Mouse (Mus musculus) G1E (cell line): ENCODE results near the gene Micu2. TPM values are rescaled to one million over a fixed set of nuclear protein-coding genes. Genes with fewer than 3 reads are reported as not detected.

Experiments
- ATAC-seq: 2 replicates; pipeline ENCODE4 v1.8.0; 2016; ENCODE audit warnings: mild to moderate bottlenecking; ENCODE audit not compliant: insufficient number of reproducible peaks, poor library complexity, low FRiP score, severe bottlenecking; ENCODE audit errors: extremely low read depth
- DNase-seq: peaks from one replicate; pipeline ENCODE4 v3.0.0; 2012; ENCODE audit warnings: low spot score
- H3K27me3 ChIP-seq: 2 replicates; pipeline ENCODE4 v1.6.1; 2012; ENCODE audit warnings: mild to moderate bottlenecking, low read length, inconsistent platforms; ENCODE audit not compliant: insufficient read depth
- H3K36me3 ChIP-seq: replicated peaks from 2 replicates; pipeline ENCODE3; 2012; ENCODE audit warnings: mild to moderate bottlenecking, inconsistent platforms
- H3K4me1 ChIP-seq: 2 replicates; pipeline ENCODE4 v1.6.1; 2012; ENCODE audit warnings: low read depth, low read length, inconsistent platforms, mixed read lengths; ENCODE audit not compliant: insufficient read depth
- H3K4me3 ChIP-seq: 2 replicates; pipeline ENCODE4 v1.5.1; 2012; ENCODE audit warnings: low read depth, mild to moderate bottlenecking, inconsistent platforms, low read length, moderate library complexity, mixed read lengths
- H3K9me3 ChIP-seq: replicated peaks from 2 replicates; pipeline ENCODE4 v1.6.1; 2012; ENCODE audit warnings: inconsistent platforms
- CTCF ChIP-seq: IDR thresholded peaks from 2 replicates; pipeline ENCODE4 v1.5.1; 2012; ENCODE audit warnings: low read depth, low read length, inconsistent platforms, mixed read lengths
- GATA1 ChIP-seq: IDR thresholded peaks from 2 replicates; pipeline ENCODE4 v1.6.1; 2012; ENCODE audit warnings: borderline replicate concordance, low read length, inconsistent platforms, mixed read lengths
- GATA2 ChIP-seq: IDR thresholded peaks from 2 replicates; pipeline ENCODE4 v1.6.1; 2012; ENCODE audit warnings: low read depth, low read length, inconsistent platforms, borderline replicate concordance
- POLR2AphosphoS5 ChIP-seq: IDR thresholded peaks from 2 replicates; pipeline ENCODE4 v1.6.1; 2012; ENCODE audit warnings: low read depth, low read length, inconsistent platforms; ENCODE audit not compliant: insufficient replicate concordance
- TAL1 ChIP-seq: conservative IDR thresholded peaks from 2 replicates; pipeline ENCODE4 v1.6.1; 2012; ENCODE audit warnings: low read depth, low read length, inconsistent platforms, mixed read lengths
- polyA plus RNA-seq: library from polyadenylated mRNA; stranded (reverse); fragments of >175 nt; gene quantifications from 2 replicates; pipeline ENCODE4 v1.2.3, GENCODE M21; 2012
- total RNA-seq, 2 experiments: library from RNA; stranded (forward) in 1 of 2; stranded (reverse) in 1 of 2; fragments of 200-1000 nt in 1 of 2; fragments of >200 nt in 1 of 2; fragmentation: Nextera tagmentation in 1 of 2; gene quantifications; 2 replicates each; pipeline ENCODE4 v1.2.3; 2014 to 2017

The Micu2 gene
- total and polyA plus RNA-seq, 3 experiments: 23.0 to 46.9 (median 28.4) TPM

GRCm38 (mm10) chr14:57881793-57882192, 117.3 kb downstream of the Micu2 start:
- H3K36me3 ChIP-seq: peaks cover 18% of the 10 kb centered on the region
- ATAC-seq: no peak
- H3K9me3 ChIP-seq: no peaks in the 10 kb centered on the region
- no peak for DNase-seq
- H3K4me1 ChIP-seq: no peaks in the 10 kb centered on the region; the same call in 1 of the 2 replicates
- no peak overlapping the region for H3K4me3 ChIP-seq
- no peaks in the 10 kb centered on the region for H3K27me3 ChIP-seq
- no peak for TF ChIP-seq TAL1
- TF ChIP-seq CTCF: no peak
- TF ChIP-seq GATA2: no peak
- no peak for TF ChIP-seq POLR2AphosphoS5
- no peak for TF ChIP-seq GATA1

- TF ChIP-seq TAL1 (no peak), GATA1 (no peak), CTCF (no peak)
- ATAC-seq: no peak
- Histone ChIP-seq H3K4me3 (no peak overlapping the region), H3K27me3 (no peaks in the 10 kb centered on the region), H3K36me3 (peaks cover 18% of the 10 kb centered on the region), H3K9me3 (no peaks in the 10 kb centered on the region), H3K4me1 (no peaks in the 10 kb centered on the region; the same call in 1 of the 2 replicates)
- DNase-seq: no peak
These were observed 118.0 kb downstream of the Micu2 start for GRCm38 (mm10) chr14:57881074-57881473.

GRCm38 (mm10) chr14:57877921-57878320, 121.1 kb downstream of the Micu2 start:
- H3K9me3 ChIP-seq: no peaks in the 10 kb centered on the region
- no peaks in the 10 kb centered on the region for H3K27me3 ChIP-seq
- TF ChIP-seq GATA2: no peak
- H3K4me3 ChIP-seq: no peak overlapping the region
- ATAC-seq: no peak
- H3K4me1 ChIP-seq: no peaks in the 10 kb centered on the region; the same call in 1 of the 2 replicates
- DNase-seq: no peak
- peaks cover 13% of the 10 kb centered on the region for H3K36me3 ChIP-seq

GRCm38 (mm10) chr14:57866676-57867276, 132.3 kb downstream of the Micu2 start:
- peaks cover 10% of the 10 kb centered on the region for H3K4me1 ChIP-seq
- no peaks in the 10 kb centered on the region for H3K9me3 ChIP-seq
- peaks cover 37% of the 10 kb centered on the region for H3K36me3 ChIP-seq
- DNase-seq: no peak
- no peak for ATAC-seq
- TF ChIP-seq GATA2 (no peak), POLR2AphosphoS5 (no peak), TAL1 (no peak), GATA1 (no peak), CTCF (no peak)
- no peaks in the 10 kb centered on the region for H3K27me3 ChIP-seq
- H3K4me3 ChIP-seq: no peak overlapping the region

Other genes starting within 250 kb of the Micu2 start
- 6.5 and 22.7 TPM in 2 replicates for gene Lats2, start 240.9 kb downstream of the Micu2 start, total RNA-seq (2014; fragmentation: Nextera tagmentation)
- 5.8 and 5.9 TPM in 2 replicates for gene Lats2, start 240.9 kb downstream of the Micu2 start, total RNA-seq (2017)
- 3.5 and 4.2 TPM in 2 replicates for gene Lats2, start 240.9 kb downstream of the Micu2 start, polyA plus RNA-seq
- gene Sap18, start 201.1 kb downstream of the Micu2 start, total RNA-seq (2014; fragmentation: Nextera tagmentation): 128 and 244 TPM in 2 replicates
- 50.1 and 63.3 TPM in 2 replicates for gene Sap18, start 201.1 kb downstream of the Micu2 start, total RNA-seq (2017)
- 373 and 415 TPM in 2 replicates for gene Sap18, start 201.1 kb downstream of the Micu2 start, polyA plus RNA-seq
- 49.3 and 50.3 TPM in 2 replicates for gene Ska3, start 173.1 kb downstream of the Micu2 start, total RNA-seq (2014; fragmentation: Nextera tagmentation)
- gene Ska3, start 173.1 kb downstream of the Micu2 start, total RNA-seq (2017): 38.5 and 47.4 TPM in 2 replicates
- gene Ska3, start 173.1 kb downstream of the Micu2 start, polyA plus RNA-seq: 5.3 and 6.9 TPM in 2 replicates
- gene Mrpl57, start 173.0 kb downstream of the Micu2 start, total RNA-seq (2014; fragmentation: Nextera tagmentation): 91.3 and 125 TPM in 2 replicates
- gene Mrpl57, start 173.0 kb downstream of the Micu2 start, total RNA-seq (2017): 87.8 and 125 TPM in 2 replicates
- gene Mrpl57, start 173.0 kb downstream of the Micu2 start, polyA plus RNA-seq: 282 and 363 TPM in 2 replicates
- gene Zdhhc20, start 109.0 kb downstream of the Micu2 start, total RNA-seq (2014; fragmentation: Nextera tagmentation): 20.5 and 21.2 TPM in 2 replicates
- gene Zdhhc20, start 109.0 kb downstream of the Micu2 start, total RNA-seq (2017): 13.3 and 19.7 TPM in 2 replicates
- 0.46 and 1.0 TPM in 2 replicates for gene Zdhhc20, start 109.0 kb downstream of the Micu2 start, polyA plus RNA-seq
- gene Fgf9, start 71.3 kb upstream of the Micu2 start, total RNA-seq (2014; fragmentation: Nextera tagmentation): not detected in 2 replicates
- 0.05 TPM in 1 of 2 replicates, not detected in the other for gene Fgf9, start 71.3 kb upstream of the Micu2 start, total RNA-seq (2017)
- not detected in 2 replicates for gene Fgf9, start 71.3 kb upstream of the Micu2 start, polyA plus RNA-seq